Mouse (Mus musculus): ENCODE measurements around the gene Rgs4.

- TF ChIP-seq CTCF (IDR thresholded peaks at IDR 0.05; ENCODE audit: borderline replicate concordance, extremely low read depth, insufficient read depth, insufficient read length) (no peak), POLR2A (IDR thresholded peaks at IDR 0.05; ENCODE audit: borderline replicate concordance, extremely low read depth, insufficient read depth, insufficient read length, poor library complexity, severe bottlenecking) (no peak)
These were observed 54.4 kb downstream of the Rgs4 start for GRCm38 (mm10) chr1:169693040-169693439.

All from brain, embryonic 14.5 days (tissue).